11 mouse cellular contexts compared by ENCODE assay signal in the genomic region with DNA sequence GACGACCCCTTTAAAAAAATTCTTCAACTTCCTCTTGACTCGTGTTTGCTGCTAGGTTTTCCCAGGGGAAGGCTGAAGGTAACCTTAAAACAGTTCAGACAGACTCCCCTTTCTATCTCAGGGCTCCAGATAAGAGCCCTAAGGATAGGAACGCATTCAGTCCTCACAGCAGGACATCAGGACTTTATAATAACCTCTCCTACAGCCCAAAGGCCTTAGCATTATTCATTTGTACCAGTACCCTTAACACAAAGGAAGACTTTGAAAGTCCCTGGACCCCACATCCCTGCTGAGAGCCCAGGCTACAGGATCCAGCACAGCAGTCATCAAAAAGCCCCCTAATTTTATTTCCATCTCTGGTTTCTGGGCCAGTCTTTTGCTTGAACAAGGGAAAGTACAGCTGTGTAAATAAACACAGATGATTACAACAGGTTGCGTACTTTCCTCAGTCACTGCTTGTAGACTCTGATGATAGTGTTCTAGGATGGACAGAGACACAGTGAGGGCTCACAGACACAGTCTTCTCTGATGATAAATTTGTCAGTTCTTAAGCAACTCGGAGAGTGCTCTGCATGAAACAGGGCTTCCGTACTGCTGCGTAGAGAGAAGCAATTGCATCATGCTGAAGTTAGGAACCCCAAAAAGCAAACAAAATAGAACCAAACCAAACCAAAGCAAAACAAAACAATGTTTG. TPM values are rescaled to one million over a fixed set of nuclear protein-coding genes. Genes with fewer than 3 reads are reported as not detected.
DNase-seq lines count a peak whose midpoint lies in the region; ATAC-seq and TF ChIP-seq lines count a peak whose summit lies in the region.
"Had no signal": no experiment of that assay in that cellular context is flagged by ENCODE, and none has a peak within 500 bp of the region (broad histone marks: within the 10 kb centered on the region; RNA-seq: fewer than 3 reads in every experiment).

No protein-coding gene starts in this region.

- H3K9ac ChIP-seq in kidney, embryonic 15.5 days, result no peak overlapping the region
- no peak overlapping the region for H3K9ac ChIP-seq in limb, embryonic 13.5 days

- H3K27me3 ChIP-seq in kidney, embryonic 15.5 days, result no peaks in the 10 kb centered on the region
- H3K27me3 ChIP-seq in limb, embryonic 13.5 days, result no peaks in the 10 kb centered on the region

- 0 out of 2 replicates have a peak, but pooled peaks have one; percentile 49 for ATAC-seq in kidney, embryonic 15.5 days (replicated peaks; ENCODE audit: low FRiP score)
- ATAC-seq in limb, embryonic 13.5 days (ENCODE audit: low FRiP score, low read depth), result peak; percentile 24; the same call in 1 of the 2 replicates

- WGBS in kidney, embryonic 15.5 days, result 13% methylated on average over 7 of the region's 7 CpGs
- WGBS in limb, embryonic 13.5 days, result 19% methylated on average over 7 of the region's 7 CpGs

- H3K4me3 ChIP-seq in kidney, embryonic 15.5 days (replicated peaks), result no peak overlapping the region
- H3K4me3 ChIP-seq in embryonic fibroblast, embryonic 13.5 days (ENCODE audit: insufficient read depth, low read length), result no peak overlapping the region
- H3K4me3 ChIP-seq in limb, embryonic 13.5 days, result no peak overlapping the region

- TF ChIP-seq CTCF in embryonic fibroblast, embryonic 13.5 days (IDR thresholded peaks at IDR 0.05; ENCODE audit: borderline replicate concordance, insufficient read depth, low read length), result no peak

- H3K9me3 ChIP-seq in kidney, embryonic 15.5 days (replicated peaks), result no peaks in the 10 kb centered on the region
- no peaks in the 10 kb centered on the region for H3K9me3 ChIP-seq in limb, embryonic 13.5 days

- no peak for DNase-seq in kidney, adult 11 months
- DNase-seq in R1 (ENCODE audit: low read depth, low spot score), result peak; percentile 87
- DNase-seq in thymus, postnatal 14 days, result no peak
- no peak for DNase-seq in heart, adult 9 months (ENCODE audit: low spot score in 2 of 2)
- no peak for DNase-seq in adrenal gland, postnatal 36 days
- DNase-seq: cerebellum, adult 9-11 months; heart, adult 18-20 months; heart, postnatal 4 days had no signal

- H3K36me3 ChIP-seq in kidney, embryonic 15.5 days, result no peaks in the 10 kb centered on the region
- H3K36me3 ChIP-seq in limb, embryonic 13.5 days, result no peaks in the 10 kb centered on the region

- peaks cover 9% of the 10 kb centered on the region; the same call in 1 of the 2 replicates for H3K4me1 ChIP-seq in kidney, embryonic 15.5 days
- no peaks in the 10 kb centered on the region for H3K4me1 ChIP-seq in embryonic fibroblast, embryonic 13.5 days (ENCODE audit: control insufficient read depth, insufficient read depth, low read length)
- peaks cover 9% of the 10 kb centered on the region for H3K4me1 ChIP-seq in limb, embryonic 13.5 days

- TF ChIP-seq POLR2A in embryonic fibroblast, embryonic 13.5 days (IDR thresholded peaks at IDR 0.05; ENCODE audit: low read depth, low read length), result no peak

- H3K27ac ChIP-seq in kidney, embryonic 15.5 days, result peak overlapping the region; percentile 80
- H3K27ac ChIP-seq in embryonic fibroblast, embryonic 13.5 days (ENCODE audit: insufficient read depth, low read length), result 0 out of 2 replicates have a peak overlapping the region, but pooled peaks have one; percentile 10
- no peak overlapping the region for H3K27ac ChIP-seq in limb, embryonic 13.5 days

- H3K4me2 ChIP-seq in kidney, embryonic 15.5 days, result peak overlapping the region; percentile 21; the same call in 1 of the 2 replicates
- H3K4me2 ChIP-seq in limb, embryonic 13.5 days (replicated peaks), result peak overlapping the region; percentile 31

RNA-seq across cellular contexts. Expression of gene Slc1a3, which starts 23.3 kb away (rescaled TPM):
- polyA plus RNA-seq in kidney, embryonic 15.5 days (2015; fragmentation: Nextera tagmentation; extraction: Ambion mirVana), result 16.6 and 17.8 TPM in 2 replicates
- 6.8 and 22.8 TPM in 2 replicates for polyA plus RNA-seq in embryonic fibroblast, embryonic 13.5 days (2011; ENCODE audit: insufficient read length, low read depth, missing spikeins)
- polyA plus RNA-seq in limb, embryonic 13.5 days (2015; fragmentation: Nextera tagmentation; extraction: Ambion mirVana), result 39.2 and 39.4 TPM in 2 replicates
- 10 to 100 TPM; 28.5 to 34.0 TPM for total RNA-seq in adrenal gland, postnatal 36 days (2021)
